In genomic region chr5:30922581-30923041, GRCm38 (mm10) we compare ENCODE assay signal across 8 mouse cellular contexts. TPM values are rescaled to one million over a fixed set of nuclear protein-coding genes. Genes with fewer than 3 reads are reported as not detected.
A peak's percentile ranks its signal among the peaks of the same experiment; 100 is the strongest.
DNase-seq lines count a peak whose midpoint lies in the region; ATAC-seq and TF ChIP-seq lines count a peak whose summit lies in the region.

No protein-coding gene starts in this region.

- no peaks in the 10 kb centered on the region for H3K9me3 ChIP-seq in hindbrain, embryonic 15.5 days
- H3K9me3 ChIP-seq in lung, postnatal 0 days (ENCODE audit: low read length), result no peaks in the 10 kb centered on the region

- peak overlapping the region; percentile 82; the same call in 1 of the 2 replicates for H3K4me2 ChIP-seq in hindbrain, embryonic 15.5 days
- peak overlapping the region; percentile 75; the same call in 1 of the 2 replicates for H3K4me2 ChIP-seq in lung, postnatal 0 days (replicated peaks; ENCODE audit: low read depth, low read length)

- peak; percentile 41 for DNase-seq in cerebellum, adult 11-12 months
- no peak for DNase-seq in cerebellum, postnatal 14 days
- peak; percentile 32 for DNase-seq in 416B (ENCODE audit: low read depth)
- DNase-seq in lung, postnatal 0 days (ENCODE audit: low spot score), result peak; percentile 69
- no peak for DNase-seq in adrenal gland, postnatal 4 days (ENCODE audit: low spot score in 2 of 2)
- DNase-seq in layer of hippocampus, postnatal 14 days (ENCODE audit: low spot score in 2 of 2), result no peak
- DNase-seq in urinary bladder, adult 18-20 months (ENCODE audit: low spot score in 2 of 2), result no peak

- WGBS in hindbrain, embryonic 15.5 days, result 71% methylated on average over 10 of the region's 10 CpGs
- 45% methylated on average over 10 of the region's 10 CpGs for WGBS in lung, postnatal 0 days

- no peaks in the 10 kb centered on the region for H3K36me3 ChIP-seq in hindbrain, embryonic 15.5 days
- H3K36me3 ChIP-seq in lung, postnatal 0 days (ENCODE audit: insufficient read depth, low read length), result peaks cover 12% of the 10 kb centered on the region; the same call in 1 of the 2 replicates

- TF ChIP-seq CTCF in lung, postnatal 0 days (IDR thresholded peaks at IDR 0.05), result no peak

- ATAC-seq in hindbrain, embryonic 15.5 days (ENCODE audit: low FRiP score, low read depth), result no peak
- ATAC-seq in lung, postnatal 0 days, result peak; percentile 46

- H3K4me1 ChIP-seq in hindbrain, embryonic 15.5 days (replicated peaks), result peaks cover 23% of the 10 kb centered on the region
- H3K4me1 ChIP-seq in lung, postnatal 0 days (ENCODE audit: insufficient read depth, low read depth, low read length), result peaks cover 6% of the 10 kb centered on the region

- no peaks in the 10 kb centered on the region for H3K27me3 ChIP-seq in hindbrain, embryonic 15.5 days
- H3K27me3 ChIP-seq in lung, postnatal 0 days (replicated peaks; ENCODE audit: insufficient read depth, low read length), result no peaks in the 10 kb centered on the region

- H3K9ac ChIP-seq in hindbrain, embryonic 15.5 days, result no peak overlapping the region
- no peak overlapping the region for H3K9ac ChIP-seq in lung, postnatal 0 days (replicated peaks; ENCODE audit: low read depth)

- 0 out of 2 replicates have a peak overlapping the region, but pooled peaks have one; percentile 50 for H3K4me3 ChIP-seq in hindbrain, embryonic 15.5 days
- no peak overlapping the region for H3K4me3 ChIP-seq in lung, postnatal 0 days (ENCODE audit: low read depth, low read length)

- H3K27ac ChIP-seq in hindbrain, embryonic 15.5 days (replicated peaks), result no peak overlapping the region
- no peak overlapping the region for H3K27ac ChIP-seq in lung, postnatal 0 days (ENCODE audit: low read length)

- peak; percentile 80 for TF ChIP-seq EP300 in lung, postnatal 0 days (IDR thresholded peaks at IDR 0.05)

RNA-seq across cellular contexts. Expression of gene Khk, which starts 1.4 kb away (rescaled TPM):
- 9.9 and 10.7 TPM in 2 replicates for polyA plus RNA-seq in hindbrain, embryonic 15.5 days (2015; fragmentation: Nextera tagmentation; extraction: Ambion mirVana)
- 43.6 and 48.7 TPM in 2 replicates for polyA plus RNA-seq in lung, postnatal 0 days (2015; fragmentation: Nextera tagmentation; extraction: Ambion mirVana)
- 10 to 100 TPM; 57.2 to 64.8 TPM for total RNA-seq in adrenal gland, postnatal 4 days (2021)
- total RNA-seq in layer of hippocampus, postnatal 14 days (2021), result 10 to 100 TPM; 11.5 to 12.9 TPM

RNA-seq across cellular contexts. Expression of gene Emilin1, which starts 9.4 kb away (rescaled TPM):
- polyA plus RNA-seq in hindbrain, embryonic 15.5 days (2015; fragmentation: Nextera tagmentation; extraction: Ambion mirVana), result 17.0 and 17.5 TPM in 2 replicates
- 121 and 135 TPM in 2 replicates for polyA plus RNA-seq in lung, postnatal 0 days (2015; fragmentation: Nextera tagmentation; extraction: Ambion mirVana)
- 100 to 1,000 TPM; 100 to 114 TPM for total RNA-seq in adrenal gland, postnatal 4 days (2021)
- total RNA-seq in layer of hippocampus, postnatal 14 days (2021), result 1 to 10 TPM; 3.9 to 4.5 TPM

RNA-seq across cellular contexts. Expression of gene Ost4, which starts 15.0 kb away (rescaled TPM):
- polyA plus RNA-seq in hindbrain, embryonic 15.5 days (2015; fragmentation: Nextera tagmentation; extraction: Ambion mirVana), result 242 and 266 TPM in 2 replicates
- polyA plus RNA-seq in lung, postnatal 0 days (2015; fragmentation: Nextera tagmentation; extraction: Ambion mirVana), result 340 and 365 TPM in 2 replicates
- 100 to 1,000 TPM; 196 to 201 TPM for total RNA-seq in adrenal gland, postnatal 4 days (2021)
- total RNA-seq in layer of hippocampus, postnatal 14 days (2021), result 100 to 1,000 TPM; 100 to 108 TPM

RNA-seq across cellular contexts. Expression of gene Cgref1, which starts 22.8 kb away (rescaled TPM):
- polyA plus RNA-seq in hindbrain, embryonic 15.5 days (2015; fragmentation: Nextera tagmentation; extraction: Ambion mirVana), result 67.3 and 68.4 TPM in 2 replicates
- polyA plus RNA-seq in lung, postnatal 0 days (2015; fragmentation: Nextera tagmentation; extraction: Ambion mirVana), result 1.8 and 2.3 TPM in 2 replicates
- 1 to 10 TPM; 3.5 to 6.0 TPM for total RNA-seq in adrenal gland, postnatal 4 days (2021)
- 10 to 100 TPM; 24.6 to 26.9 TPM for total RNA-seq in layer of hippocampus, postnatal 14 days (2021)

RNA-seq across cellular contexts. Expression of gene Agbl5, which starts 34.1 kb away (rescaled TPM):
- polyA plus RNA-seq in hindbrain, embryonic 15.5 days (2015; fragmentation: Nextera tagmentation; extraction: Ambion mirVana), result 20.6 and 25.7 TPM in 2 replicates
- polyA plus RNA-seq in lung, postnatal 0 days (2015; fragmentation: Nextera tagmentation; extraction: Ambion mirVana), result 9.9 and 10.2 TPM in 2 replicates
- total RNA-seq in adrenal gland, postnatal 4 days (2021), result 10 to 100 TPM; 26.8 to 30.6 TPM
- 10 to 100 TPM; 12.7 to 14.7 TPM for total RNA-seq in layer of hippocampus, postnatal 14 days (2021)

Comparison
In these comparisons a context has a peak if more than half of its experiments do, and no peak if none do; other contexts are left out.
1. DNase-seq: peak in cerebellum, adult 11-12 months (single experiment), 416B (single experiment) and lung, postnatal 0 days (single experiment); none in cerebellum, postnatal 14 days (0 of 2), adrenal gland, postnatal 4 days (0 of 2), layer of hippocampus, postnatal 14 days (0 of 2) and urinary bladder, adult 18-20 months (0 of 2).
2. RNA of gene Khk, which starts 1.4 kb away (total RNA-seq): 57.2 to 64.8 TPM in adrenal gland, postnatal 4 days; 11.5 to 12.9 TPM in layer of hippocampus, postnatal 14 days; every median in the first group is over 4 times any median in the second.
3. RNA of gene Emilin1, which starts 9.4 kb away (total RNA-seq): 100 to 114 TPM in adrenal gland, postnatal 4 days; 3.9 to 4.5 TPM in layer of hippocampus, postnatal 14 days; every median in the first group is over 10 times any median in the second.